Mouse (Mus musculus) ES-E14 (cell line): ENCODE measurements around the gene Acss3. TPM values are rescaled to one million over a fixed set of nuclear protein-coding genes. Genes with fewer than 3 reads are reported as not detected.

Source experiments
- DNase-seq: peaks from one replicate; pipeline ENCODE4 v3.0.0-alpha.2; 2013; ENCODE audit warnings: low read depth, low spot score
- H3K27ac ChIP-seq: 2 replicates; pipeline ENCODE4 v1.5.1; 2012; ENCODE audit warnings: low read depth, mild to moderate bottlenecking, low read length, moderate library complexity, mixed read lengths; ENCODE audit not compliant: poor library complexity, insufficient read depth, severe bottlenecking
- H3K36me3 ChIP-seq: 2 replicates; pipeline ENCODE4 v1.6.1; 2012; ENCODE audit warnings: mild to moderate bottlenecking, low read length, moderate library complexity, mixed read lengths; ENCODE audit not compliant: control insufficient read depth, poor library complexity, insufficient read depth, severe bottlenecking
- H3K4me1 ChIP-seq, 2 experiments: fragments of 150-350 bp in 1 of 2; sonication (generic) in 1 of 2; 2 replicates each; pipeline ENCODE4 v1.6.1; 2012; ENCODE audit warnings: low read length in 2 of 2, mild to moderate bottlenecking in 1 of 2, mixed read lengths in 1 of 2; ENCODE audit not compliant: control insufficient read depth in 2 of 2, insufficient read depth in 2 of 2, poor library complexity in 1 of 2
- H3K4me3 ChIP-seq, 2 experiments: fragments of 150-350 bp in 1 of 2; sonication (generic) in 1 of 2; 2 replicates each; pipeline ENCODE4 v1.5.1; 2012; ENCODE audit warnings: low read length in 2 of 2, low read depth in 1 of 2, mild to moderate bottlenecking in 1 of 2, mixed read lengths in 1 of 2; ENCODE audit not compliant: insufficient read depth in 1 of 2, poor library complexity in 1 of 2, severe bottlenecking in 1 of 2
- H3K9ac ChIP-seq: 2 replicates; pipeline ENCODE4 v1.6.1; 2012; ENCODE audit warnings: low read depth, mild to moderate bottlenecking, low read length, mixed read lengths; ENCODE audit not compliant: poor library complexity, insufficient read depth, severe bottlenecking
- H3K9me3 ChIP-seq: fragments of 150-350 bp; sonication (generic); 2 replicates; pipeline ENCODE4 v1.6.1; 2012; ENCODE audit warnings: low read depth, mild to moderate bottlenecking, low read length; ENCODE audit not compliant: control insufficient read depth, insufficient read depth
- CHD2 ChIP-seq: IDR thresholded peaks from 2 replicates; pipeline ENCODE4 v1.6.1; 2014; ENCODE audit warnings: mild to moderate bottlenecking, low read depth, low read length, inconsistent platforms
- HCFC1 ChIP-seq: IDR thresholded peaks from 2 replicates; pipeline ENCODE4 v1.6.1; 2012; ENCODE audit warnings: low read length, inconsistent platforms, borderline replicate concordance; ENCODE audit not compliant: insufficient read depth
- MAFK ChIP-seq: IDR thresholded peaks from 2 replicates; pipeline ENCODE4 v1.6.1; 2014; ENCODE audit warnings: mild to moderate bottlenecking, low read depth, low read length, inconsistent platforms; ENCODE audit not compliant: insufficient read depth
- ZC3H11A ChIP-seq: IDR thresholded peaks from 2 replicates; pipeline ENCODE4 v1.6.1; 2012; ENCODE audit warnings: low read depth, mild to moderate bottlenecking, inconsistent platforms, low read length, borderline replicate concordance
- ZNF384 ChIP-seq: IDR thresholded peaks from 2 replicates; pipeline ENCODE4 v1.6.1; 2012; ENCODE audit warnings: low read depth, low read length, inconsistent platforms
- in situ Hi-C, 2 experiments: fragments of 600-800 bp; cut with MboI; formaldehyde crosslinking; loops; one replicate each; pipeline ENCODE4 v1.15.1; 2025; ENCODE audit warnings: low sequenced_read_pairs in 2 of 2, inconsistent platforms in 1 of 2; ENCODE audit not compliant: unreplicated experiment in 2 of 2
- total RNA-seq: library from RNA; depleted of rRNA; stranded (reverse); fragments of 300-350 nt; gene quantifications from 2 replicates; pipeline ENCODE4 v1.2.3, GENCODE M21; 2012; rRNA removed

Acss3 gene
- total RNA-seq, 1 experiment, result 0.22 TPM

DNA sequence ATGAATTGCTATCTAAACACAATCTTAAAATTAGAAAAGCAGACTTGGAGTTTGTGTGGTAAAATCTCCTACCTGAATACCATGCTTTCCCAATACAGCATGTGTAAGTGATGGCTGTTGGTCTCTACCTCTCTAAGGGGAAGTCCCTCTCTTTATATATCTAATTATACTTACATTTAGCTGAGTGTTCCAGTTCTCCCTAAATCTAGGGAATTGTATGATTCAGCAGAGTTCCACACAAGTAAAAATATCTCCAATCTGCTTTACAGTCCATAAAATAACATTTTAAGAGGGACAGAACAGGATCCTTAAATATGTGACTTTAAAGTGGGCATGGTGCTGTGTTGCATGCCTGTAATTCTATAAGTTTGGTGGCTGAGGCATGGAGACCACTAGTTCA lies 208.6 kb downstream of the Acss3 start:
- no peak for TF ChIP-seq CHD2
- no peak for TF ChIP-seq MAFK
- no peak for TF ChIP-seq HCFC1
- no peak for TF ChIP-seq ZNF384
- no peak for TF ChIP-seq ZC3H11A
- in situ Hi-C loops, result no loop called here
- no peaks in the 10 kb centered on the region for H3K9me3 ChIP-seq
- H3K4me1 ChIP-seq, result 0 out of 4 replicates have a peak, but pooled peaks cover 0 to 2% of the 10 kb centered on the region in 2 experiments
- no peak for DNase-seq
- no peak overlapping the region for H3K9ac ChIP-seq
- no peaks in the 10 kb centered on the region for H3K36me3 ChIP-seq
- no peak overlapping the region for H3K27ac ChIP-seq
- H3K4me3 ChIP-seq, result no peak overlapping the region

DNA sequence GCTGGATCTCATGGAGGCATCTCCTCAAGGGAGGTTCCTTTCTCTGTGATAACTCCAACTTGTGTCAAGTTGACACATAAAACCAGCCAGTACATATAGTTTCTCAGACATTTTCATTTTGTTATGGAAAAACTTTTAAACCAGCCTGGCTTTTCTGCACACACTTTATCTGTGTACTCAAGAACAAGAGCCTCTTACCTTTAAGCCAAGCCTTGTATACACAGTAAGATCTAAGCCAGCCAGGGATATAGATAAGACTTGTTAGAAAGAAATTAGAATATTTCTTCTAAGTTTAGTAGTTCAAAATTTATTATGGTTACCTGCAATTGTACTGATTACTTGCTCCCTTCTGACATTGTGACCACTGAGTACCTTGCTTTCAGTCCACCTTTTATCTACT lies 209.2 kb downstream of the Acss3 start:
- in situ Hi-C loops, result no loop called here
- H3K9me3 ChIP-seq, result no peaks in the 10 kb centered on the region
- 0 out of 4 replicates have a peak, but pooled peaks cover 0 to 2% of the 10 kb centered on the region in 2 experiments for H3K4me1 ChIP-seq
- H3K27ac ChIP-seq, result no peak overlapping the region
- H3K9ac ChIP-seq, result no peak overlapping the region
- DNase-seq, result no peak
- no peak for TF ChIP-seq MAFK
- TF ChIP-seq ZC3H11A, result no peak
- TF ChIP-seq HCFC1, result no peak
- TF ChIP-seq ZNF384, result no peak
- no peaks in the 10 kb centered on the region for H3K36me3 ChIP-seq
- H3K4me3 ChIP-seq, result no peak overlapping the region

DNA sequence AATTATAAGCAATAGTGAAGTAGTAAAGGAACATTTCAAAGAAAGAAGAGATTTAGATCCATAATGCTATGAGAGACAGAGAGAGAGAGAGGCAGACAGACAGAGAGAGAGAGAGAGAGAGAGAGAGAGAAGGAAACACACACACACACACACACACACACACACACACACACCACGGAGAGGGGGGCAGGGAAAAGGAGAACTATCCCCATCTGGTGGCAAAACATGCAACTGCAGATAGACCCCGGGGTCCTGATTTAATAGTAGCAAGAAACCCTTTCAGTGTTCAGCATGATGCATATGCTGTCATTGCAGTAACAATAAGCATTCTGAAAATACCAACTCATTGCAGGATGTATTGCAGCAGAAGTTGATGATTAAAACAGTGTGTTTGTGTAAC lies 210.4 kb downstream of the Acss3 start:
- H3K27ac ChIP-seq, result no peak overlapping the region
- TF ChIP-seq ZC3H11A (peak; percentile 25; the same call in 1 of the 2 replicates), MAFK (no peak), CHD2 (no peak)
- H3K4me1 ChIP-seq, result 0 out of 4 replicates have a peak, but pooled peaks cover 0 to 2% of the 10 kb centered on the region in 2 experiments
- no peak overlapping the region for H3K4me3 ChIP-seq
- H3K9ac ChIP-seq, result no peak overlapping the region
- H3K36me3 ChIP-seq, result no peaks in the 10 kb centered on the region
- H3K9me3 ChIP-seq, result no peaks in the 10 kb centered on the region
- DNase-seq, result peak; percentile 27
- in situ Hi-C loops, result no loop called here

DNA sequence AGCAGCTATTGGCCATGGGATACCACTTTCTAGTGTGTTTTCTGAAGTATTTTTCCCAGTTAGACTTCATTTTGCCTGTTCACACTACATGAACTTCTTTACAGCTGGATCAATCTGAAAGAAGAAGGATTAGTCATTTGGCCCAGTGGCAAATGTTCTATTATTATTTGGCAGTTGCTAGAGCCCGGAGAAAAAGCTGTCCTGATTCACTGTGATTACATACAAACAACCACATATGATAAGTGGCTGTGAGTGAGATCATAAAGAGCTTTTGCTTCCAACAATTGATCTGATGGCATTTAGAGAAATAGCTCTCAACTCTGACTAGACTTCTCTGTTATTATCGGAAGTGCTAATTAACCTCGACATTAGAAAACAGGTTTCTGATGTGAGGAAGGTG lies 213.4 kb downstream of the Acss3 start:
- Histone ChIP-seq H3K9ac (no peak overlapping the region), H3K9me3 (no peaks in the 10 kb centered on the region), H3K4me3 (no peak overlapping the region), H3K4me1 (no peaks in the 10 kb centered on the region), H3K27ac (no peak overlapping the region), H3K36me3 (no peaks in the 10 kb centered on the region)
- no peak for DNase-seq
- no peak for TF ChIP-seq HCFC1
- no peak for TF ChIP-seq ZNF384
- no peak for TF ChIP-seq MAFK
- no peak for TF ChIP-seq ZC3H11A
- TF ChIP-seq CHD2, result no peak
- in situ Hi-C loops, result no loop called here

DNA sequence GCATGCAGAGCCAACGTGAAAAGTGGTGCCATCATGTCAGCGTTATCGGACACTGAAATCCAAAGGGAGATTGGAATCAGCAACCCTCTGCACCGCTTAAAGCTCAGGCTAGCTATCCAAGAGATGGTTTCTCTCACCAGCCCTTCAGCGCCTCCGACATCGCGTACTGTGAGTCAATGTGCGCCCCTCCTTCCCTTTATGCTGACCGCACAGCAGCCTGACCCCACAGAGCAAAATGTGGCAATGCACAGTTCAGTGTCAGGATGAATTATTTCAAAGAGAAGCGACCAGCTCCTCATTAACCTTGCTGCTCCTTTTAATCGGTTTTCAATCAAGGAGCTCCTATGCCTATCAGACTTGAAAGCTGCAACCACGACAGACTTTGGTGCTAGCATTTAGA lies 227.1 kb downstream of the Acss3 start:
- TF ChIP-seq ZNF384 (no peak), HCFC1 (no peak), CHD2 (no peak), ZC3H11A (no peak), MAFK (no peak)

More for the DNA sequence above, 227.1 kb downstream of the Acss3 start:
- H3K9ac ChIP-seq, result no peak overlapping the region
- in situ Hi-C loops, result no loop called here
- H3K4me3 ChIP-seq, result no peak overlapping the region
- H3K36me3 ChIP-seq, result no peaks in the 10 kb centered on the region
- no peak for DNase-seq
- H3K4me1 ChIP-seq, result no peaks in the 10 kb centered on the region
- H3K27ac ChIP-seq, result no peak overlapping the region
- H3K9me3 ChIP-seq, result no peaks in the 10 kb centered on the region

Other genes with a start within 250 kb of the Acss3 start
- gene Lin7a, start 148.0 kb upstream of the Acss3 start, total RNA-seq, result 0.09 and 0.26 TPM in 2 replicates